Mouse (Mus musculus) adrenal gland, postnatal 0 days (tissue): Measurements from ENCODE around the gene Trim46. TPM values are rescaled to one million over a fixed set of nuclear protein-coding genes. Genes with fewer than 3 reads are reported as not detected.

ENCODE experiments used
- microRNA-seq: library from miRNA; unstranded; fragments of <30 nt; microRNA quantifications from one replicate; pipeline ENCODE4, GENCODE M21; 2016; ENCODE audit warnings: borderline replicate concordance; ENCODE audit not compliant: insufficient number of aligned reads
- polyA plus RNA-seq: library from polyadenylated mRNA; unstranded; fragments of >200 nt; fragmentation: Nextera tagmentation; extraction: Ambion mirVana; gene quantifications from 2 replicates; pipeline ENCODE4 v1.2.1, GENCODE M21; 2015

Trim46 gene
- 2.4 and 7.3 TPM in 2 replicates for polyA plus RNA-seq

GRCm38 (mm10) chr3:89246261-89247100 is at the start of gene Trim46:
Gene Trim46, minus strand, starts transcription at chr3:89246309.

GRCm38 (mm10) chr3:89280606-89281511 is 34.8 kb upstream of the Trim46 start, which contains the start of gene Efna1:
Gene Efna1, minus strand, starts transcription at chr3:89281142.

GRCm38 (mm10) chr3:89270051-89270755 is 24.1 kb upstream of the Trim46 start, which contains the start of gene Slc50a1:
Gene Slc50a1, minus strand, starts transcription at chr3:89270570.

GRCm38 (mm10) chr3:89259076-89259475 is 13.0 kb upstream of the Trim46 start, which contains the start of gene Dpm3:
Gene Dpm3, plus strand, starts transcription at chr3:89259358.

GRCm38 (mm10) chr3:89245688-89246171 is 379 bp downstream of the Trim46 start, which contains the start of gene Krtcap2:
Gene Krtcap2, plus strand, starts transcription at chr3:89245966.

GRCm38 (mm10) chr3:89228836-89229235 is 17.3 kb downstream of the Trim46 start, which contains the start of gene Muc1:
Gene Muc1, plus strand, starts transcription at chr3:89229057.

GRCm38 (mm10) chr3:89226900-89227299 is 19.2 kb downstream of the Trim46 start, which contains the start of gene Mtx1:
Gene Mtx1, minus strand, starts transcription at chr3:89227088.

GRCm38 (mm10) chr3:89214681-89215411 is 31.3 kb downstream of the Trim46 start, which contains the start of gene Thbs3:
Gene Thbs3, plus strand, starts transcription at chr3:89215180.

GRCm38 (mm10) chr3:89202253-89203141 is 43.6 kb downstream of the Trim46 start, which contains the start of gene Gba:
Gene Gba, plus strand, starts transcription at chr3:89202928.

Small RNAs within 50 kb of the gene (microRNA-seq; reads per million reads assigned to microRNA genes)
- gene Mir92b: 83.0 reads per million, percentile 40 among the genes with 10 or more reads in this experiment

Other genes with a start within 250 kb of the Trim46 start
- 21.4 and 28.7 TPM in 2 replicates for gene Rusc1, start 153.0 kb downstream of the Trim46 start, polyA plus RNA-seq
- gene Gm43738, start 145.2 kb downstream of the Trim46 start, polyA plus RNA-seq: 0.07 TPM in 1 of 2 replicates, not detected in the other
- 166 and 200 TPM in 2 replicates for gene Fdps, start 144.3 kb downstream of the Trim46 start, polyA plus RNA-seq
- 1.1 and 3.9 TPM in 2 replicates for gene Pklr, start 110.2 kb downstream of the Trim46 start, polyA plus RNA-seq
- gene Hcn3, start 86.1 kb downstream of the Trim46 start, polyA plus RNA-seq: 5.8 and 7.6 TPM in 2 replicates
- gene Clk2, start 81.5 kb downstream of the Trim46 start, polyA plus RNA-seq: 12.7 and 19.7 TPM in 2 replicates
- 75.6 and 121 TPM in 2 replicates for gene Scamp3, start 68.8 kb downstream of the Trim46 start, polyA plus RNA-seq
- gene Fam189b, start 63.2 kb downstream of the Trim46 start, polyA plus RNA-seq: 22.3 and 31.0 TPM in 2 replicates
- 38.2 and 55.0 TPM in 2 replicates for gene Gba, start 43.4 kb downstream of the Trim46 start, polyA plus RNA-seq
- 34.1 and 36.8 TPM in 2 replicates for gene Thbs3, start 31.1 kb downstream of the Trim46 start, polyA plus RNA-seq
- 176 and 209 TPM in 2 replicates for gene Mtx1, start 19.2 kb downstream of the Trim46 start, polyA plus RNA-seq
- 0.90 and 0.91 TPM in 2 replicates for gene Muc1, start 17.3 kb downstream of the Trim46 start, polyA plus RNA-seq
- 301 and 333 TPM in 2 replicates for gene Krtcap2, start 343 bp downstream of the Trim46 start, polyA plus RNA-seq
- gene Dpm3, start 13.0 kb upstream of the Trim46 start, polyA plus RNA-seq: 221 and 274 TPM in 2 replicates
- gene Slc50a1, start 24.3 kb upstream of the Trim46 start, polyA plus RNA-seq: 111 and 136 TPM in 2 replicates
- 24.9 and 28.6 TPM in 2 replicates for gene Efna1, start 34.8 kb upstream of the Trim46 start, polyA plus RNA-seq
- 2.8 and 8.6 TPM in 2 replicates for gene Efna3, start 76.7 kb upstream of the Trim46 start, polyA plus RNA-seq
- 4.9 and 6.7 TPM in 2 replicates for gene Efna4, start 91.7 kb upstream of the Trim46 start, polyA plus RNA-seq
- 53.7 and 56.4 TPM in 2 replicates for gene Adam15, start 103.7 kb upstream of the Trim46 start, polyA plus RNA-seq
- gene Dcst2, start 115.7 kb upstream of the Trim46 start, polyA plus RNA-seq: 0.07 and 0.13 TPM in 2 replicates
- 0.22 and 0.35 TPM in 2 replicates for gene Dcst1, start 118.9 kb upstream of the Trim46 start, polyA plus RNA-seq
- 1.8 and 3.6 TPM in 2 replicates for gene Zbtb7b, start 148.5 kb upstream of the Trim46 start, polyA plus RNA-seq
- not detected in 2 replicates for gene Lenep, start 156.5 kb upstream of the Trim46 start, polyA plus RNA-seq
- 14.7 and 24.0 TPM in 2 replicates for gene Flad1, start 165.6 kb upstream of the Trim46 start, polyA plus RNA-seq
- gene Cks1b, start 172.1 kb upstream of the Trim46 start, polyA plus RNA-seq: 213 and 238 TPM in 2 replicates
- 85.7 and 99.5 TPM in 2 replicates for gene Shc1, start 172.1 kb upstream of the Trim46 start, polyA plus RNA-seq
- gene Pygo2, start 183.9 kb upstream of the Trim46 start, polyA plus RNA-seq: 19.8 and 23.7 TPM in 2 replicates
- 26.9 and 45.2 TPM in 2 replicates for gene Pbxip1, start 190.4 kb upstream of the Trim46 start, polyA plus RNA-seq
- gene Pmvk, start 208.2 kb upstream of the Trim46 start, polyA plus RNA-seq: 28.5 and 31.1 TPM in 2 replicates